Mouse (Mus musculus) forebrain, embryonic 14.5 days (tissue): ENCODE measurements around the gene Mrgprb8. TPM values are rescaled to one million over a fixed set of nuclear protein-coding genes. Genes with fewer than 3 reads are reported as not detected.
"Not testable (repeated sequence)": the region's sequence is repeated elsewhere in the genome, so short reads cannot be mapped to it uniquely, and the experiment has no call there.

Experiments used
- ATAC-seq: fragments of 200-750 bp; cut with Nextera tagmentation; 2 replicates; pipeline ENCODE4 v1.8.0; 2017; ENCODE audit warnings: mild to moderate bottlenecking, moderate library complexity
- DNase-seq: peaks from one replicate; pipeline ENCODE4 v3.0.0-alpha.2; 2015; ENCODE audit warnings: low spot score
- H3K27ac ChIP-seq: fragments of 300-500 bp; sonication (generic); 2 replicates; pipeline ENCODE4 v1.5.1; 2014; ENCODE audit warnings: low read depth, mild to moderate bottlenecking, control low read depth, low read length, moderate library complexity
- H3K27me3 ChIP-seq: fragments of 300-500 bp; sonication (generic); replicated peaks from 2 replicates; pipeline ENCODE4 v1.6.1; 2014; ENCODE audit warnings: low read length, control low read depth, mixed read lengths; ENCODE audit not compliant: control insufficient read depth, insufficient read depth
- H3K36me3 ChIP-seq: fragments of 300-500 bp; sonication (generic); 2 replicates; pipeline ENCODE4 v1.6.1; 2014; ENCODE audit warnings: low read length, control low read depth; ENCODE audit not compliant: control insufficient read depth, insufficient read depth
- H3K4me1 ChIP-seq: fragments of 300-500 bp; sonication (generic); 2 replicates; pipeline ENCODE4 v1.6.1; 2014; ENCODE audit warnings: antibody characterized with exemption, low read length, control low read depth; ENCODE audit not compliant: control insufficient read depth, insufficient read depth
- H3K4me2 ChIP-seq: fragments of 300-500 bp; sonication (generic); 2 replicates; pipeline ENCODE4 v1.6.1; 2014; ENCODE audit warnings: mild to moderate bottlenecking, control low read depth, low read length
- H3K4me3 ChIP-seq: fragments of 300-500 bp; sonication (generic); 2 replicates; pipeline ENCODE4 v1.5.1; 2014; ENCODE audit warnings: low read depth, low read length, control low read depth
- H3K9ac ChIP-seq: fragments of 300-500 bp; sonication (generic); 2 replicates; pipeline ENCODE4 v1.6.1; 2014; ENCODE audit warnings: mild to moderate bottlenecking, low read length, control low read depth, moderate library complexity
- H3K9me3 ChIP-seq: fragments of 300-500 bp; sonication (generic); replicated peaks from 2 replicates; pipeline ENCODE4 v1.6.1; 2016; ENCODE audit warnings: low read length, control low read depth, mixed read lengths; ENCODE audit not compliant: control insufficient read depth
- WGBS: fragments of 180-500 bp; shearing (Covaris S2); extraction: QIAGEN DNeasy Blood & Tissue Kit; methylation state at CpG from one replicate; pipeline ENCODE4 v1.1.7; 2014; 5-methylcytosine and 5-hydroxymethylcytosine counted together
- polyA plus RNA-seq: library from polyadenylated mRNA; unstranded; fragments of >200 nt; fragmentation: Nextera tagmentation; extraction: Ambion mirVana; gene quantifications from 2 replicates; pipeline ENCODE4 v1.2.1, GENCODE M21; 2014

The Mrgprb8 gene
- not detected in 2 replicates for polyA plus RNA-seq

DNA sequence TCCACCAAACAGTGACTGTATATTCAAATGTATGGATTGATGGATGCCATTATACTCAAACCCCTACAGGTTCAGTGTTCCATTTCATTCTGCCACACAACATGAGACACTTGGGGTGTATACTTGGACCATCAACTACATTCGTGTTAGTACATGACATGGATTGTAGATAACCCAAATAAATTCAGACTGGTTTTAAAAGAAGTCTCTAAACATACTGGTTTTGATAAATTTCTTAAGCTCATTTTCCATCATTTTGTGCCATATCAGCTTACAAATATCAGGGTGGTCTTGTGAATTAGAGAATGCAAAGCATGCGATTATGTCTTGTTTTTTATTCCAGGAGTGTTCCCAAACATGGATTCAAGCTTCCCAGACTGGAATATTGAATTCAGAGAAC, at the start of gene Mrgprb8:
Gene Mrgprb8, plus strand, starts transcription at position 301 of the 400 bp plus-strand sequence.
- Histone ChIP-seq H3K36me3 (no peaks in the 10 kb centered on the region), H3K4me1 (no peaks in the 10 kb centered on the region), H3K9me3 (0 out of 2 replicates have a peak, but pooled peaks cover 9% of the 10 kb centered on the region), H3K27ac (no peak within 1 kb of the TSS), H3K4me2 (no peak within 1 kb of the TSS), H3K4me3 (no peak within 1 kb of the TSS), H3K9ac (no peak within 1 kb of the TSS), H3K27me3 (no peaks in the 10 kb centered on the region)
- DNase-seq = no peak
- 72% methylated on average over 2 of the region's 2 CpGs for WGBS
- ATAC-seq = no peak

DNA sequence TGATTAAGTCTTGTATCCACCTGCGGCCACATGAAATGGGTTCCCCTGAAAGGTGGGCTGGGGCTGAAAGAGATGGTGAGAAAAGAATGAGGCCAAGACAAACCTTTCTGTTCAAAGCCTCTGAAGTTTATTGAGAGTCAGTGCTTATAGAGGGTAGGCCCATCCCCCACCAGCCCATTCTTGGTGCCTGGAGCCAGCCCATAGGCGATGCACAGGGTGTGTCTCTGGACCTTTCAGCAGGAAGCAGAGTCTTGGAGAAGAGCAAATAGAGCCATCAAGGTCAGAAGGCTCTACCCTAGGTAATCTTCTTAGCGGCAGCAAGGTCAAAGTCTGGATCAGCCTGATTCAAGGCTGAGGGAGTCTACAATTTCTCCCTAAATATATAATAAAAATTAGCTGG, 47.6 kb downstream of the Mrgprb8 start:
- not testable (repeated sequence) for H3K4me1 ChIP-seq, H3K27me3 ChIP-seq, DNase-seq, H3K4me3 ChIP-seq, H3K9ac ChIP-seq, H3K27ac ChIP-seq, ATAC-seq, H3K36me3 ChIP-seq, H3K4me2 ChIP-seq
- WGBS = 77% methylated on average over 3 of the region's 3 CpGs
- peaks cover 11% of the 10 kb centered on the region for H3K9me3 ChIP-seq

DNA sequence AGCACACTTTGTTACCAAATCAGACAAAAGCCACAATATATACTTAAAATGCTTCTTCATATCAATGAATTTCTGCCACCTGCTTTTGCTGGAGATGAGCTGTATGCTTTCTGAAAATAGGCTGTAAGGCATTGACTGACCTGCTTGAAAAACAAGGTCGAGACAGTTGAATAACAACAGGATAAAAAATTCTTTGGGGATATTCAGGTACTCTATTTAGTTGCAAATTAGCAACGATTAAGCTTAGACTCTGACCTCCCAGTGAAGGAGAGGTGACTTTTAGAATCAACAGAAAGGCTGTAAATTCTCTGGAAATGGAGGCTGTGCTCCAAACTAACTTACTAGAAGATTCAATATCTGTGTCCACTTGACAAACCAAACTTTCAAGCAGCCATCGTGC, 48.3 kb downstream of the Mrgprb8 start:
- Histone ChIP-seq H3K9ac (no peak overlapping the region), H3K4me2 (no peak overlapping the region), H3K27me3 (no peaks in the 10 kb centered on the region), H3K9me3 (peaks cover 11% of the 10 kb centered on the region), H3K27ac (no peak overlapping the region), H3K36me3 (no peaks in the 10 kb centered on the region), H3K4me1 (no peaks in the 10 kb centered on the region), H3K4me3 (no peak overlapping the region)
- WGBS = 55% methylated on average over 3 of the region's 3 CpGs
- ATAC-seq (no peak), DNase-seq (no peak)

Other genes starting within 250 kb of the Mrgprb8 start
- gene Mrgprb5, start 219.5 kb upstream of the Mrgprb8 start, polyA plus RNA-seq = not detected in 2 replicates
- not detected in 2 replicates for gene Mrgprb4, start 189.2 kb upstream of the Mrgprb8 start, polyA plus RNA-seq
- gene Mrgprb1, start 67.8 kb downstream of the Mrgprb8 start, polyA plus RNA-seq = not detected in 2 replicates
- gene Mrgprx2, start 110.8 kb downstream of the Mrgprb8 start, polyA plus RNA-seq = not detected in 2 replicates
- not detected in 2 replicates for gene Mrgprb2, start 169.6 kb downstream of the Mrgprb8 start, polyA plus RNA-seq